Mouse (Mus musculus): ENCODE results near the gene Ric3. TPM values are rescaled to one million over a fixed set of nuclear protein-coding genes. Genes with fewer than 3 reads are reported as not detected.

Gene Ric3
- total and polyA plus RNA-seq, 2 experiments from 2014 or later = 42.1 to 65.0 TPM

- no peak for TF ChIP-seq CTCF (IDR thresholded peaks at IDR 0.05)
- 77% methylated on average over 7 of the region's 7 CpGs for whole genome bisulfite sequencing
- DNase-seq (ENCODE audit: low spot score) = no peak
- Histone ChIP-seq H3K4me2 (ENCODE audit: low read depth, low read length, poor library complexity, severe bottlenecking) (no peak overlapping the region), H3K36me3 (ENCODE audit: insufficient read depth, low read length) (no peaks in the 10 kb centered on the region), H3K4me3 (ENCODE audit: low read depth, low read length) (no peak overlapping the region), H3K27me3 (ENCODE audit: insufficient read depth, low read length) (no peaks in the 10 kb centered on the region), H3K4me1 (ENCODE audit: insufficient read depth, low read length) (no peaks in the 10 kb centered on the region), H3K27ac (ENCODE audit: low read depth, low read length) (no peak overlapping the region), H3K9ac (replicated peaks; ENCODE audit: low read length, poor library complexity, severe bottlenecking) (no peak overlapping the region), H3K9me3 (ENCODE audit: low read length) (no peaks in the 10 kb centered on the region)
- no peak for ATAC-seq (ENCODE audit: low FRiP score)
Observed at GRCm38 (mm10) chr7:108993230-108993629, 89.9 kb downstream of the Ric3 start.

DNA sequence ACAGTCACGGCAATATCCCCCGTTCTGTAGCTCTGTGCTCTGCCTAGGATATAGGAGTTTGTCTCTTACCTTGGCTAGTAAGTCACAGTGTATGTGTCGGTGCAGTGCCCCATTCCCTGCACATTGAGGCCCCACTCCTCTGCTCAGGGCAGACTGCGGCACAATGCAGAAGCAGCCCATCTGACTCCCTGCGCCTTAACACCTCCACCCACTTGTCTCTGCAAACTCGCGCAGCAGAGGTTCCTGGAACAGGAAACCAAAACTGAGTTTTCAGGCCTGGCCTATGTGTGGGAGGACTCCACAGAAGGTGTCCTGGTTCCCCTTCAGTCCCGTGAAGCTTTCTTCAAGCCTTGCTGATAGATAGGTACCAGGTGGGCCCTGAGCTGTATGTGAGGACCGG lies 91.9 kb downstream of the Ric3 start:
- Histone ChIP-seq H3K36me3 (ENCODE audit: insufficient read depth, low read length) (no peaks in the 10 kb centered on the region), H3K9me3 (ENCODE audit: low read length) (no peaks in the 10 kb centered on the region), H3K4me3 (ENCODE audit: low read depth, low read length) (no peak overlapping the region), H3K4me1 (ENCODE audit: insufficient read depth, low read length) (no peaks in the 10 kb centered on the region), H3K9ac (replicated peaks; ENCODE audit: low read length, poor library complexity, severe bottlenecking) (no peak overlapping the region), H3K27me3 (ENCODE audit: insufficient read depth, low read length) (no peaks in the 10 kb centered on the region), H3K4me2 (ENCODE audit: low read depth, low read length, poor library complexity, severe bottlenecking) (no peak overlapping the region), H3K27ac (ENCODE audit: low read depth, low read length) (no peak overlapping the region)
- DNase-seq (ENCODE audit: low spot score) (no peak), ATAC-seq (ENCODE audit: low FRiP score) (no peak)
- TF ChIP-seq CTCF (IDR thresholded peaks at IDR 0.05) = no peak
- WGBS = 90% methylated on average over 9 of the region's 9 CpGs

- Histone ChIP-seq H3K9ac (replicated peaks; ENCODE audit: low read length, poor library complexity, severe bottlenecking) (no peak overlapping the region), H3K4me2 (ENCODE audit: low read depth, low read length, poor library complexity, severe bottlenecking) (no peak overlapping the region), H3K4me3 (ENCODE audit: low read depth, low read length) (no peak overlapping the region), H3K9me3 (ENCODE audit: low read length) (no peaks in the 10 kb centered on the region), H3K27me3 (ENCODE audit: insufficient read depth, low read length) (no peaks in the 10 kb centered on the region), H3K27ac (ENCODE audit: low read depth, low read length) (no peak overlapping the region), H3K4me1 (ENCODE audit: insufficient read depth, low read length) (no peaks in the 10 kb centered on the region), H3K36me3 (ENCODE audit: insufficient read depth, low read length) (no peaks in the 10 kb centered on the region)
- ATAC-seq (ENCODE audit: low FRiP score) (no peak), DNase-seq (ENCODE audit: low spot score) (no peak)
- no peak for TF ChIP-seq CTCF (IDR thresholded peaks at IDR 0.05)
- WGBS = 86% methylated on average over 2 of the region's 3 CpGs
Observed at GRCm38 (mm10) chr7:108985934-108986708, 97.0 kb downstream of the Ric3 start.

Other genes starting within 250 kb of the Ric3 start
- gene Olfr516, start 232.8 kb downstream of the Ric3 start, total RNA-seq (2014; rRNA removed) = not detected in 2 replicates
- not detected in 2 replicates for gene Olfr516, start 232.8 kb downstream of the Ric3 start, polyA plus RNA-seq (2015; fragmentation: Nextera tagmentation; extraction: Ambion mirVana)
- gene Olfr517, start 211.0 kb downstream of the Ric3 start, total RNA-seq (2014; rRNA removed) = not detected in 2 replicates
- gene Olfr517, start 211.0 kb downstream of the Ric3 start, polyA plus RNA-seq (2015; fragmentation: Nextera tagmentation; extraction: Ambion mirVana) = not detected in 2 replicates
- not detected in 2 replicates for gene Olfr518, start 198.3 kb downstream of the Ric3 start, total RNA-seq (2014; rRNA removed)
- not detected in 2 replicates for gene Olfr518, start 198.3 kb downstream of the Ric3 start, polyA plus RNA-seq (2015; fragmentation: Nextera tagmentation; extraction: Ambion mirVana)
- gene Olfr519, start 188.9 kb downstream of the Ric3 start, total RNA-seq (2014; rRNA removed) = not detected in 2 replicates
- not detected in 2 replicates for gene Olfr519, start 188.9 kb downstream of the Ric3 start, polyA plus RNA-seq (2015; fragmentation: Nextera tagmentation; extraction: Ambion mirVana)
- gene Nlrp10, start 153.2 kb downstream of the Ric3 start, total RNA-seq (2014; rRNA removed) = 0.22 TPM in 1 of 2 replicates, not detected in the other
- not detected in 2 replicates for gene Nlrp10, start 153.2 kb downstream of the Ric3 start, polyA plus RNA-seq (2015; fragmentation: Nextera tagmentation; extraction: Ambion mirVana)
- gene Eif3f, start 148.9 kb downstream of the Ric3 start, total RNA-seq (2014; rRNA removed) = 121 TPM in 2 replicates
- gene Eif3f, start 148.9 kb downstream of the Ric3 start, polyA plus RNA-seq (2015; fragmentation: Nextera tagmentation; extraction: Ambion mirVana) = 73.9 and 77.8 TPM in 2 replicates
- 159 and 207 TPM in 2 replicates for gene Tub, start 133.0 kb downstream of the Ric3 start, total RNA-seq (2014; rRNA removed)
- 42.8 and 44.3 TPM in 2 replicates for gene Tub, start 133.0 kb downstream of the Ric3 start, polyA plus RNA-seq (2015; fragmentation: Nextera tagmentation; extraction: Ambion mirVana)
- gene Lmo1, start 91.9 kb upstream of the Ric3 start, total RNA-seq (2014; rRNA removed) = 109 and 117 TPM in 2 replicates
- gene Lmo1, start 91.9 kb upstream of the Ric3 start, polyA plus RNA-seq (2015; fragmentation: Nextera tagmentation; extraction: Ambion mirVana) = 109 and 121 TPM in 2 replicates